In genomic region chr6:125492033-125492432, GRCm38 (mm10) we compare ENCODE assay signal across 12 mouse cellular contexts. TPM values are rescaled to one million over a fixed set of nuclear protein-coding genes. Genes with fewer than 3 reads are reported as not detected.
A peak's percentile ranks its signal among the peaks of the same experiment; 100 is the strongest.
DNase-seq lines count a peak whose midpoint lies in the region; ATAC-seq and TF ChIP-seq lines count a peak whose summit lies in the region.
"Had no signal": no experiment of that assay in that cellular context is flagged by ENCODE, and none has a peak within 500 bp of the region (broad histone marks: within the 10 kb centered on the region; RNA-seq: fewer than 3 reads in every experiment).

No protein-coding gene starts in this region.

- H3K4me3 ChIP-seq in heart, embryonic 12.5 days, result no peak overlapping the region
- H3K4me3 ChIP-seq in lung, embryonic 14.5 days (ENCODE audit: low read depth, low read length), result no peak overlapping the region
- no peak overlapping the region for H3K4me3 ChIP-seq in embryonic facial prominence, embryonic 14.5 days (ENCODE audit: low read depth, low read length)
- H3K4me3 ChIP-seq in liver, embryonic 15.5 days (replicated peaks), result no peak overlapping the region

- WGBS in heart, embryonic 12.5 days, result 51% methylated on average over 9 of the region's 9 CpGs
- 59% methylated on average over 9 of the region's 9 CpGs for WGBS in lung, embryonic 14.5 days
- 67% methylated on average over 9 of the region's 9 CpGs for WGBS in embryonic facial prominence, embryonic 14.5 days
- WGBS in liver, embryonic 15.5 days (ENCODE audit: insufficient replicate concordance), result 58% methylated on average over 9 of the region's 9 CpGs

- no peak overlapping the region for H3K9ac ChIP-seq in heart, embryonic 12.5 days
- no peak overlapping the region for H3K9ac ChIP-seq in lung, embryonic 14.5 days
- H3K9ac ChIP-seq in embryonic facial prominence, embryonic 14.5 days (ENCODE audit: low read depth, low read length), result 0 out of 2 replicates have a peak overlapping the region, but pooled peaks have one; percentile 15
- no peak overlapping the region for H3K9ac ChIP-seq in liver, embryonic 15.5 days

- DNase-seq in heart, adult 9 months (ENCODE audit: low spot score in 2 of 2), result no peak
- no peak for DNase-seq in lung, embryonic 14.5 days
- no peak for DNase-seq in lung, postnatal 10 days
- no peak for DNase-seq in embryonic facial prominence, embryonic 14.5 days (ENCODE audit: low spot score)
- no peak for DNase-seq in B cell, adult 2 months
- DNase-seq in adrenal gland, postnatal 4 days (ENCODE audit: low spot score in 2 of 2), result no peak
- DNase-seq: gastrocnemius, postnatal 14 days; layer of hippocampus, adult 9-11 months; thymus, postnatal 14 days had no signal

- peaks cover 47% of the 10 kb centered on the region for H3K4me1 ChIP-seq in heart, embryonic 12.5 days (replicated peaks)
- no peaks in the 10 kb centered on the region for H3K4me1 ChIP-seq in lung, embryonic 14.5 days (ENCODE audit: insufficient read depth)
- peaks cover 38% of the 10 kb centered on the region for H3K4me1 ChIP-seq in embryonic facial prominence, embryonic 14.5 days (ENCODE audit: control insufficient read depth, insufficient read depth, low read length)
- peaks cover 41% of the 10 kb centered on the region for H3K4me1 ChIP-seq in liver, embryonic 15.5 days (replicated peaks)

- no peaks in the 10 kb centered on the region for H3K36me3 ChIP-seq in heart, embryonic 12.5 days
- no peaks in the 10 kb centered on the region for H3K36me3 ChIP-seq in lung, embryonic 14.5 days (ENCODE audit: insufficient read depth)
- H3K36me3 ChIP-seq in embryonic facial prominence, embryonic 14.5 days (ENCODE audit: control insufficient read depth, insufficient read depth, low read length), result no peaks in the 10 kb centered on the region
- no peaks in the 10 kb centered on the region for H3K36me3 ChIP-seq in liver, embryonic 15.5 days (replicated peaks)
- H3K36me3 ChIP-seq: G1E had no signal

- no peaks in the 10 kb centered on the region for H3K9me3 ChIP-seq in heart, embryonic 12.5 days (replicated peaks)
- no peaks in the 10 kb centered on the region for H3K9me3 ChIP-seq in lung, embryonic 14.5 days (ENCODE audit: low read depth, low read length)
- no peaks in the 10 kb centered on the region for H3K9me3 ChIP-seq in embryonic facial prominence, embryonic 14.5 days (ENCODE audit: control insufficient read depth, low read length)
- H3K9me3 ChIP-seq in liver, embryonic 15.5 days (replicated peaks), result no peaks in the 10 kb centered on the region

- H3K27ac ChIP-seq in heart, embryonic 12.5 days (ENCODE audit: poor library complexity, severe bottlenecking), result no peak overlapping the region
- H3K27ac ChIP-seq in lung, embryonic 14.5 days (ENCODE audit: low read depth), result no peak overlapping the region
- H3K27ac ChIP-seq in embryonic facial prominence, embryonic 14.5 days (replicated peaks; ENCODE audit: low read depth, low read length), result no peak overlapping the region
- no peak overlapping the region for H3K27ac ChIP-seq in liver, embryonic 15.5 days (replicated peaks)

- peaks cover 27% of the 10 kb centered on the region for H3K27me3 ChIP-seq in heart, embryonic 12.5 days (replicated peaks)
- H3K27me3 ChIP-seq in lung, embryonic 14.5 days (ENCODE audit: insufficient read depth, low read length), result peaks cover 30% of the 10 kb centered on the region
- H3K27me3 ChIP-seq in embryonic facial prominence, embryonic 14.5 days (replicated peaks; ENCODE audit: control insufficient read depth, insufficient read depth, low read length), result no peaks in the 10 kb centered on the region
- H3K27me3 ChIP-seq in liver, embryonic 15.5 days, result peaks cover 52% of the 10 kb centered on the region

- ATAC-seq in heart, embryonic 12.5 days (ENCODE audit: insufficient number of reproducible peaks, low FRiP score), result no peak
- no peak for ATAC-seq in lung, embryonic 14.5 days (ENCODE audit: insufficient read depth)
- ATAC-seq in embryonic facial prominence, embryonic 14.5 days (ENCODE audit: low read depth), result no peak
- ATAC-seq in liver, embryonic 15.5 days (ENCODE audit: insufficient read depth), result no peak

- no peak for TF ChIP-seq CTCF in lung, embryonic 14.5 days (IDR thresholded peaks at IDR 0.05; ENCODE audit: low read depth)

- peak overlapping the region; percentile 84; the same call in 1 of the 2 replicates for H3K4me2 ChIP-seq in heart, embryonic 12.5 days
- peak overlapping the region; percentile 80; the same call in 1 of the 2 replicates for H3K4me2 ChIP-seq in lung, embryonic 14.5 days
- peak overlapping the region; percentile 88 for H3K4me2 ChIP-seq in embryonic facial prominence, embryonic 14.5 days (ENCODE audit: low read depth, low read length)
- peak overlapping the region; percentile 72; the same call in 1 of the 2 replicates for H3K4me2 ChIP-seq in liver, embryonic 15.5 days

RNA-seq across cellular contexts. Expression of gene Cd9, which starts 2.6 kb away (rescaled TPM):
- polyA plus RNA-seq in heart, embryonic 12.5 days (2016; fragmentation: Nextera tagmentation; extraction: Ambion mirVana), result 73.5 and 73.6 TPM in 2 replicates
- polyA plus RNA-seq in lung, embryonic 14.5 days (2014; fragmentation: Nextera tagmentation; extraction: Ambion mirVana), result 128 TPM in 2 replicates
- 241 and 245 TPM in 2 replicates for polyA plus RNA-seq in embryonic facial prominence, embryonic 14.5 days (2014; fragmentation: Nextera tagmentation; extraction: Ambion mirVana)
- polyA plus RNA-seq in liver, embryonic 15.5 days (2015; fragmentation: Nextera tagmentation; extraction: Ambion mirVana), result 121 and 141 TPM in 2 replicates
- 100 to 1,000 TPM; 141 to 154 TPM for total RNA-seq in adrenal gland, postnatal 4 days (2021)
- total RNA-seq: G1E had no signal
- polyA plus RNA-seq: G1E had no signal

RNA-seq across cellular contexts. Expression of gene Vwf, which starts 54.5 kb away (rescaled TPM):
- polyA plus RNA-seq in heart, embryonic 12.5 days (2016; fragmentation: Nextera tagmentation; extraction: Ambion mirVana), result 19.8 and 21.4 TPM in 2 replicates
- polyA plus RNA-seq in lung, embryonic 14.5 days (2014; fragmentation: Nextera tagmentation; extraction: Ambion mirVana), result 17.7 and 20.4 TPM in 2 replicates
- 13.4 and 16.0 TPM in 2 replicates for polyA plus RNA-seq in embryonic facial prominence, embryonic 14.5 days (2014; fragmentation: Nextera tagmentation; extraction: Ambion mirVana)
- polyA plus RNA-seq in liver, embryonic 15.5 days (2015; fragmentation: Nextera tagmentation; extraction: Ambion mirVana), result 8.5 and 11.9 TPM in 2 replicates
- 10 to 100 TPM; 19.8 to 20.4 TPM for total RNA-seq in adrenal gland, postnatal 4 days (2021)
